In genomic region chr1:24678205-24678917, GRCm38 (mm10) we compare ENCODE assay signal across 8 mouse cellular contexts. TPM values are rescaled to one million over a fixed set of nuclear protein-coding genes. Genes with fewer than 3 reads are reported as not detected.
DNase-seq lines count a peak whose midpoint lies in the region; ATAC-seq and TF ChIP-seq lines count a peak whose summit lies in the region.

TSS of gene Lmbrd1 (plus strand) at chr1:24678630.

- H3K4me3 ChIP-seq in ES-Bruce4 (ENCODE audit: low read depth, low read length): peak within 1 kb of the TSS; percentile 85
- peak within 1 kb of the TSS; percentile 75 for H3K4me3 ChIP-seq in forebrain, embryonic 13.5 days
- peak within 1 kb of the TSS; percentile 85 for H3K4me3 ChIP-seq in liver, postnatal 0 days (ENCODE audit: low read depth, low read length)
- H3K4me3 ChIP-seq in neural tube, embryonic 14.5 days (ENCODE audit: low read depth, low read length): peak within 1 kb of the TSS; percentile 82

- 2% methylated on average over 53 of the region's 54 CpGs for WGBS in forebrain, embryonic 13.5 days
- under 1% methylated on average over 49 of the region's 54 CpGs for whole genome bisulfite sequencing in large intestine, adult 2 months
- WGBS in liver, postnatal 0 days (ENCODE audit: insufficient replicate concordance): under 1% methylated on average over 45 of the region's 54 CpGs
- WGBS in neural tube, embryonic 14.5 days: 1% methylated on average over 50 of the region's 54 CpGs

- no peaks in the 10 kb centered on the region; the same call in 1 of the 2 replicates for H3K9me3 ChIP-seq in ES-Bruce4 (replicated peaks; ENCODE audit: control insufficient read depth, insufficient read depth, low read length, poor library complexity, severe bottlenecking)
- no peaks in the 10 kb centered on the region for H3K9me3 ChIP-seq in forebrain, embryonic 13.5 days (replicated peaks)
- no peaks in the 10 kb centered on the region for H3K9me3 ChIP-seq in liver, postnatal 0 days (ENCODE audit: low read length)
- no peaks in the 10 kb centered on the region for H3K9me3 ChIP-seq in neural tube, embryonic 14.5 days (ENCODE audit: control insufficient read depth, low read length)

- intact Hi-C loops in heart, postnatal 10 days (cut with DNase I): loop anchor here (2.0 to 5.0 kb wide), 3 partner anchors 20 to 756 kb away; partner anchors contain the start of gene Smap1

- peak; percentile 63 for TF ChIP-seq CTCF in ES-Bruce4 (IDR thresholded peaks at IDR 0.05; ENCODE audit: low read depth, low read length)
- TF ChIP-seq CTCF in liver, postnatal 0 days (IDR thresholded peaks at IDR 0.05; ENCODE audit: low read depth): peak; percentile 85

- no peaks in the 10 kb centered on the region for H3K36me3 ChIP-seq in ES-Bruce4 (ENCODE audit: control insufficient read depth, insufficient read depth, low read length, poor library complexity, severe bottlenecking)
- H3K36me3 ChIP-seq in forebrain, embryonic 13.5 days (ENCODE audit: poor library complexity, severe bottlenecking): no peaks in the 10 kb centered on the region
- no peaks in the 10 kb centered on the region for H3K36me3 ChIP-seq in liver, postnatal 0 days (replicated peaks; ENCODE audit: insufficient read depth, low read length)
- no peaks in the 10 kb centered on the region for H3K36me3 ChIP-seq in neural tube, embryonic 14.5 days (ENCODE audit: control insufficient read depth, insufficient read depth, low read length)

- H3K9ac ChIP-seq in ES-Bruce4 (ENCODE audit: low read depth, poor library complexity, severe bottlenecking): peak within 1 kb of the TSS; percentile 74
- peak within 1 kb of the TSS; percentile 83 for H3K9ac ChIP-seq in forebrain, embryonic 13.5 days
- H3K9ac ChIP-seq in liver, postnatal 0 days (replicated peaks): peak within 1 kb of the TSS; percentile 91
- H3K9ac ChIP-seq in neural tube, embryonic 14.5 days (replicated peaks; ENCODE audit: low read depth, low read length): peak within 1 kb of the TSS; percentile 85

- peak within 1 kb of the TSS; percentile 65 for H3K4me2 ChIP-seq in forebrain, embryonic 13.5 days
- peak within 1 kb of the TSS; percentile 75 for H3K4me2 ChIP-seq in liver, postnatal 0 days (ENCODE audit: low read depth, low read length)
- H3K4me2 ChIP-seq in neural tube, embryonic 14.5 days (ENCODE audit: low read depth, low read length): peak within 1 kb of the TSS; percentile 64

- no peaks in the 10 kb centered on the region for H3K4me1 ChIP-seq in ES-Bruce4 (ENCODE audit: control insufficient read depth, insufficient read depth, low read length)
- peaks cover 6% of the 10 kb centered on the region for H3K4me1 ChIP-seq in forebrain, embryonic 13.5 days
- H3K4me1 ChIP-seq in liver, postnatal 0 days (ENCODE audit: insufficient read depth): peaks cover 8% of the 10 kb centered on the region; the same call in 1 of the 2 replicates
- peaks cover 9% of the 10 kb centered on the region for H3K4me1 ChIP-seq in neural tube, embryonic 14.5 days (ENCODE audit: control insufficient read depth, insufficient read depth, low read length)

- peak; percentile 95 to 96 for DNase-seq in heart, postnatal 10 days
- DNase-seq in large intestine, adult 2 months (ENCODE audit: low read depth, low spot score): peak; percentile 69
- peak; percentile 96 for DNase-seq in liver, postnatal 0 days
- peak; percentile 98 for DNase-seq in testis, postnatal 10 days (ENCODE audit: low spot score)

- no peak for TF ChIP-seq POLR2A in ES-Bruce4 (IDR thresholded peaks at IDR 0.05; ENCODE audit: insufficient read depth, low read length)

- H3K27ac ChIP-seq in ES-Bruce4 (ENCODE audit: insufficient read depth, low read length): no peak within 1 kb of the TSS
- peak within 1 kb of the TSS; percentile 60 for H3K27ac ChIP-seq in forebrain, embryonic 13.5 days
- H3K27ac ChIP-seq in liver, postnatal 0 days (ENCODE audit: low read depth): peak within 1 kb of the TSS; percentile 89
- H3K27ac ChIP-seq in neural tube, embryonic 14.5 days (ENCODE audit: low read depth, low read length): peak within 1 kb of the TSS; percentile 83

- no peaks in the 10 kb centered on the region for H3K27me3 ChIP-seq in ES-Bruce4 (ENCODE audit: control insufficient read depth, insufficient read depth, low read length, poor library complexity, severe bottlenecking)
- H3K27me3 ChIP-seq in forebrain, embryonic 13.5 days: no peaks in the 10 kb centered on the region
- no peaks in the 10 kb centered on the region for H3K27me3 ChIP-seq in liver, postnatal 0 days (ENCODE audit: insufficient read depth, low read length)
- H3K27me3 ChIP-seq in neural tube, embryonic 14.5 days (ENCODE audit: control insufficient read depth, insufficient read depth, low read length): no peaks in the 10 kb centered on the region

- peak; percentile 90 for ATAC-seq in cerebellum, adult (ENCODE audit: insufficient number of reproducible peaks, low FRiP score, low TSS enrichment)
- peak; percentile 97 for ATAC-seq in forebrain, embryonic 13.5 days
- peak; percentile 96 for ATAC-seq in liver, postnatal 0 days
- peak; percentile 97 for ATAC-seq in neural tube, embryonic 14.5 days (ENCODE audit: low read depth)

- TF ChIP-seq EP300 in ES-Bruce4 (IDR thresholded peaks at IDR 0.05; ENCODE audit: insufficient read depth, low read depth, low read length): 0 out of 2 replicates have a peak, but pooled peaks have one; percentile 45
- TF ChIP-seq EP300 in liver, postnatal 0 days (IDR thresholded peaks at IDR 0.05; ENCODE audit: low read depth): no peak

RNA-seq across cellular contexts. Expression of gene Lmbrd1, which starts in this region (rescaled TPM):
- 27.9 and 32.0 TPM in 2 replicates for polyA plus RNA-seq in ES-Bruce4 (2011; ENCODE audit: insufficient read depth, insufficient read length, low read depth, missing spikeins)
- 31.2 and 33.6 TPM in 2 replicates for polyA plus RNA-seq in forebrain, embryonic 13.5 days (2015; fragmentation: Nextera tagmentation; extraction: Ambion mirVana)
- total RNA-seq in heart, postnatal 10 days (2021): 10 to 100 TPM; 36.5 to 39.9 TPM
- polyA plus RNA-seq in large intestine, adult 2 months (2012; rRNA removed): 26.2 and 29.8 TPM in 2 replicates
- 26.1 and 28.0 TPM in 2 replicates for polyA plus RNA-seq in liver, postnatal 0 days (2015; fragmentation: Nextera tagmentation; extraction: Ambion mirVana)
- 55.6 and 66.3 TPM in 2 replicates for polyA plus RNA-seq in neural tube, embryonic 14.5 days (2014; fragmentation: Nextera tagmentation; extraction: Ambion mirVana)
